Mouse (Mus musculus): ENCODE measurements around the gene St6galnac3.

Gene St6galnac3

DNA sequence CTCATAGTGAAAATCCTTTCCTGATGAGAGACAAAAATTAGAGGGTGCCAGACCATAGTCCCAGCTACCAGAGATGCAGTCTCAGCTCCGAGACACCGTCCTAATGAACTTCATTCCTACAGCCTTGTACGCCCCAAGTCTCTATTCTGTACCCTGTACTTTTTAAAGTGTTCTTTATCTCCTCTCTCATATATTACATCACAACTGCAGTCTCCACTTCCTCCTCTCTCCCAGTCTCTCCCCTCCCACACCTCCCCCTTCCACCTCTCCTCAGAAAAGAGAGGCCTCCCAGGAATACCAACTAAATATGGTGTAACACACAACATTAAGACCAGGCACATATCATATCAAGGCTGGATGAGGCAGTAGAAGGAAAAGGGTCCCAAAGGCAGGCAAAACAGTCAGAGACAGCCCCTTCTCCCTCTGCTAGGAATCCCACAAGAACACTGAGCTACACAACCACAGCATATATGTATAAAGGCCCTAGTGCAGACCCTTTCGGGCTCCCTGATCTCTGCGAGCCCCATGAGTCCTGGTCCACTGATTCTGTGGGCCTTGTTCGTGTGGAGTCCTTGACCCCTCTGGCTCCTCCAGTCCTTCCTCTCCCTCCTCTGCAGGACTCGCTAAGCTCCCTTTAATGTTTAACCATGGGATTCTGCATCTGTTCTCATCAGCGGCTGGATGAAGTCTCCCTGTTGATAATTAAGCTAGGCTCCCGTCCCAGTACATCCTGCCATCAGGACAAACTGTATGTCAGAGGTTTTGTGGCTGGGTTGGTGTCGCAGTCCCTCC is 502.2 kb downstream of the St6galnac3 start:
- DNase-seq (ENCODE audit: low spot score in 2 of 2), result no peak

DNA sequence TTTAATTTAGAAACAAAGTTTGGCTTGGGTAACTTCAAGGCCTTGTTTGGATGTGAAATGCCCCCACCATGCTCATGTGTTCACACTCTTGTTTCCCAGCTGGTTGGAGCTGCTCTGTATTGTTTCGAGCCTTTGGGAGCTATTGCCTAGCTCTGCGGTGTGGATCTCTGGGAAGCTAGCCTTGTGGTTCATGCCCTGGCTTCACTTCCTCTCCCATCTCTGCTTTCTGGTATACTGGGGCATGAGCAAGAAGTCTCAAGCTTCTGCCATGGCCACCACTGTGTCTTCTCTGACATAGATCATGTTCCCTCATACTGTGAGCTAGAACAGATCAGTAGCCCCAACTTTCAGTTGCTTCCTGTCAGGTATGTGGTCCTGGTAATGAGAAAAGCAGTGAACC is 505.6 kb downstream of the St6galnac3 start:
- DNase-seq (ENCODE audit: low spot score in 2 of 2), result no peak

DNA sequence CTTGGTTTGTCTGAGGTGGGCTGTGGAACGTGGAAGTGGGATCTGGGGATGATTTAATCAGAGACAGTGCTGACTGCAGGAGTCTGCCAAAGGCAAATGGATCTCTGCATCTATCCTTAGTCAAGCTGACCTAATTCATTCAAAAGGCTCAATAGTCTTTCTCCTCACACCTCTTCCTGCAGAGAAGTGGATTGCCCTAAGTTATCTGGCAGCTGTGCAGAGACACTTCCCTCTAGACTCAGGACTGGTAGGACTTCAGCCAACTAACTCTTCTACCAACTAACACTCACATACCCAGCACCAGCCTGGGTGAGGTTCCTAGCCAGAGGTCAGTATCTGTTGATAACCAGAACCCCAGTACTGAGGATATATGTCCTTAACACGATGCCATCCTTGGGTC is 516.8 kb downstream of the St6galnac3 start:
- DNase-seq (ENCODE audit: low spot score in 2 of 2), result no peak

- no peak for DNase-seq (ENCODE audit: low spot score in 2 of 2)
These were observed 520.9 kb downstream of the St6galnac3 start for GRCm38 (mm10) chr3:153204046-153204445.

DNA sequence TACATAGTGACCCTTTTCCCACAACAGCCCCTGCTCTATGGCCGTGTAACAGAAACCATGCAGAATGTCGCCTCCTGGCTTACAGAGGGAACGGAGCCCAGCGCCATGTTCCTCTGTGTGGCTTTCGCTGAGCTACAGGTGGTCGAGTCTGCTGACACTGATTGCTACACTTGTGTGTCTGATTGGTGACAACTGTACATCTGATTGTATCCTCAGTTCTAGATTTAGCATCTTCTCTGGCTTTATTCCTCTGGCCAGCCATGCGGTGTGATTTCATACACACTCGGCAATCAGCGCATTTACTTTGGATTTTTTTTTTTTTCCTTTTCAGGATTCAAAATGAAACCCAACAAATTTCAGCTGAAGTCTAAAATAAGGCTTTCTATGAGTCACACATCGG is 523.1 kb downstream of the St6galnac3 start:
- no peak for DNase-seq (ENCODE audit: low spot score in 2 of 2)

- DNase-seq (ENCODE audit: low spot score in 2 of 2), result no peak
These were observed 524.2 kb downstream of the St6galnac3 start for GRCm38 (mm10) chr3:153200801-153201200.

- no peak for DNase-seq (ENCODE audit: low spot score in 2 of 2)
These were observed 524.9 kb downstream of the St6galnac3 start for GRCm38 (mm10) chr3:153200076-153200475.

GRCm38 (mm10) chr3:153199251-153199650 is 525.7 kb downstream of the St6galnac3 start:
- DNase-seq (ENCODE audit: low spot score in 2 of 2), result no peak

DNA sequence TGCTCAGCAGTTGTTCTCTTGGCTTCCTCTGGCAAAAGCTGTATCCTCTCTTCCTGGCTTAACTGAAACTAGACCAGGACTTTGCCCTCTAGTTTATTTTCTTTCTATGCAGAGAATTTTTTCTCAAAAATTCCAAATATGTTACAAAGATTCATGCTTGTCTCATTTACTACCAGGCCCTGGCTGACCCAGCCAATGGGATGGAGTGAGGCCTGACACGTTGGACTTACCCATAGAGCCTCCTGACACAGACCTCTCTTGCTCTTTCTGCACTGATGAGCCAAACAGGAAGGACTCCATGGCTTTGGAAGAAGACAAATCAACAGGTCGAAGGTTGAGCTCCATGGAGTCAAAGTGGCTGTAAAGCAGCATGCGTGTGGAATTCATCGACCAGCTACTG is 526.5 kb downstream of the St6galnac3 start:
- no peak for DNase-seq (ENCODE audit: low spot score in 2 of 2)

GRCm38 (mm10) chr3:153193025-153193424 is 531.9 kb downstream of the St6galnac3 start:
- no peak for DNase-seq (ENCODE audit: low spot score in 2 of 2)

DNA sequence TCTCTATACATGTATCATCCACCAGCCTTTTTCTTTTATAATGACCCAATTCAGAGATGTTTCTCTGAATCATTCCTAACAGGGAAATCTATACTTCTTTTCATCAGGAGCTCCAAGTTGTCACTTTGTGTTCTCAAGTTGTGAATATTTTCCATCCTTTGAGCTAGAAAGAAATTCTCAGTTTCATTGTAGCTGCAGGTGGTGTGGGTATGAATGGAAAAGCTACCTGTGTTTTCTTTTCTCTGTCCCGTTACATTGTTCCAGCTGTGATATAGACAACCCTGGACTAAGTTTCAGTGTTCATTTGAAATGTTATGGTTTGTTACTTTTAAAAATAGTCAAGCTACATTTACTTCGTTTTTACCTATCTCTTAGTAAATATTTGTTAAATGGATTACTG is 534.2 kb downstream of the St6galnac3 start:
- no peak for DNase-seq (ENCODE audit: low spot score in 2 of 2)

DNA sequence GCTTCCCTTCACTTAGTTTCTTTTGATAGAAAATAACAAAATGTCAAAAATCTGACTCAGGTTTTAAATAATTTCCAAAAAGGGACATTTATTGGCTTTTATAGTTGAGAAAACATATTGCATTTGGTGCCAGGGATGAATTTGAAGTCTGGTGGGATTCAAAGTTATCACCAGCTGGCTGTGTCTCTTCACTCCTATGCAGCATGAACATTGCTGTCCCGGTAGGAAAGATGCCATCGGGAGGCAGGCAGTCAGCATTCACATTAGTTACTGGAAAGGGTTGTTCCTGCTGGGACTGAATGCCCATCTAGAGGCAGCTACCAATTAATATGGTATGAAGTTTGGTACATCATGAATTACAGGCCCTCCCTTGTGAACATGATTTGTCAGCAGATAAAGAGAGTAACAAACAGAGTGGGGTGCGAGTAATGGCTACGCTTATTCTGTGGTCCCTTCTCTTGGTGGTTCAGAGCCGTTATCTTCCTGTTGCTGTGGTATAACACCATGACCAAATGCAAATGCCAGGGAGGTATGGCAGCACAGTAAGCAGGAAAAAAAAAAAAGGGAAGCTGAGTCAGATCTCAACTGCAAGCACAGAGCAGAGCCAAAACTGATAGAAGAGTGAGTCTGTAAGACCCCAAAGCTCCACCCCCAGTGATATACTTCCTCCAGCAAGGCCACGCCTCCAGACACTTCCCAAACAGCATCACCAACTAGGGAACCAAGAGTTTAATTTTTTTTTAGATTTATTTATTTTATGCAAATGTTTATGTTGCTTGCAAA is 535.1 kb downstream of the St6galnac3 start:
- no peak for DNase-seq (ENCODE audit: low spot score in 2 of 2)

DNA sequence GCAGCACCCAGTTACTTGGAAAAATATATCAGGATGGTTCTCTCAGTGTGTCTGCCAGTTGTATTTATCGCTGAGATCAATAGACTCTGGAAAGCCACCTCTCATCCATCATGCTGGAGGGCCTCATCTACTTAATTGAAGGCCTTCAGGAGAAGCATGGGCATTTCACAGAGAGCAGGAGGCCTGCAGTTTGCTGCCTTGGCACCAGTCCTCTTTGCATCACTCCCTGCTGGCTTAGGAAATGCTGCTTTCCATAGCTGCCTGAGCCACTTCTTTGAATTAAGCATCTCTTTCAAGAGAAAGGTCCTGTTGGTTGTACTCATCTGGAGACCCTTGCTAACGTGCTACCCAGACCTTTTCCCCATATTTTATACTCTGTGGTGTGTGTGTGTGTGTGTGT is 536.8 kb downstream of the St6galnac3 start:
- no peak for DNase-seq (ENCODE audit: low spot score in 2 of 2)

GRCm38 (mm10) chr3:153185117-153185516 is 539.9 kb downstream of the St6galnac3 start:
- DNase-seq (ENCODE audit: low spot score in 2 of 2), result no peak

DNA sequence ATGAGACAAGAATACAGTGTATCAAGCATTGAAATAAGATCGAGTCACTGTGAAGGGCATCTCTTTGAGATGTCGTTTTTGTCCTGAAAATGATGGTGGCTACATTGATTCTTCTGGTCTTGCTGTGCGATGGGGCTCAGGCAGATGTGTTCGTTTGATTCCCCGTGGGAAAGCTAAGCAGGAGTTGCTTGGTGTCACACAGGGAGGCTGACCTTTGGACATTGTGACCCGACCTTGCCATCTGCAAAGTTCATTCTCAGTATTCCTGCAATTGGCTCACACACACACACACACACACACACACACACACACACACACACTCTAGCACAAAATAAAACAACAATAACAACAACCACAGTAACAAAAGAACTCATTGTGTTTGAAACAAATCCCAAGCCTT is 543.7 kb downstream of the St6galnac3 start:
- no peak for DNase-seq (ENCODE audit: low spot score in 2 of 2)

- DNase-seq (ENCODE audit: low spot score in 2 of 2), result no peak
These were observed 548.2 kb downstream of the St6galnac3 start for GRCm38 (mm10) chr3:153176749-153177148.

DNA sequence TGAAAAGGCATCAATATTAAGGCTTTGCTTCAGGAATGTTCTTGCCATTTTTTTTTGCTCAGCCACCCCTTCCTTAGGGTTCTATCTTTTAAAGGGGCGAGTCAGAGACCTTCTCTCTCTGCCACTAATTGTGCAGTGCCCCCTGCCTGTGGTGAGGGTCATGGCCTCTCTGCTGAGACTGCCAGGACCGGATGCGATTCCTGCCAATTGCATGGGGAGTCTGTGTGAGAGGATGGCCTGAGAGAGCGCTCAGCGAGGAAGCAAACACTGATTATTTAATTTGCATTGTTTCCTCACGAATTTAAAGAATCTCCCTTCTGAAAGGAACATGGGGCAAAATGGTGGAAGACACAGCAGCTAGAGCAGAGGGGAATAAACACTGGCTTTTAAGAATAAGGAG is 548.6 kb downstream of the St6galnac3 start:
- DNase-seq (ENCODE audit: low spot score in 2 of 2), result no peak

- no peak for DNase-seq (ENCODE audit: low spot score in 2 of 2)
These were observed 550.5 kb downstream of the St6galnac3 start for GRCm38 (mm10) chr3:153174336-153175033.

DNA sequence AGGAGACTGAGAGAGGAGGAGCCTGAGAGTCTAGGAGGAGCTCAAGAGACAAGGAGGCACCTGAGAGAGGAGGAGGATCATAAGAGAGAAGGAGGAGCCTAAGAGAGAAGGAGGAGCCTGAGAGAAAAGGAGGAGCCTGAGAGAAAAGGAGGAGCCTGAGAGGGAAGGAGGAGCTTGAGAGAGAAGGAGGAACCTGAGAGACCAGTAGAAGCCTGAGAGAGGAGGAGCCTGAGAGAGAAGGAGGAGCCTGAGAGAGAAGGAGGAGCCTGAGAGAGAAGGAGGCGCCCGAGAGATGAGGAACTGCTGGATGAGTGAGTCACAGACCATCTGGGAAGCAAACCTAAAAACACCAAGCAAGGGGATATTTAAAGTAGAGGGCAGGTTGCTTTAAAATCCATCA is 551.4 kb downstream of the St6galnac3 start:
- DNase-seq (ENCODE audit: low spot score in 2 of 2), result no peak

- no peak for DNase-seq (ENCODE audit: low spot score in 2 of 2)
These were observed 554.8 kb downstream of the St6galnac3 start for GRCm38 (mm10) chr3:153170146-153170545.

- no peak for DNase-seq (ENCODE audit: low spot score in 2 of 2)
These were observed 555.2 kb downstream of the St6galnac3 start for GRCm38 (mm10) chr3:153169744-153170143.

DNA sequence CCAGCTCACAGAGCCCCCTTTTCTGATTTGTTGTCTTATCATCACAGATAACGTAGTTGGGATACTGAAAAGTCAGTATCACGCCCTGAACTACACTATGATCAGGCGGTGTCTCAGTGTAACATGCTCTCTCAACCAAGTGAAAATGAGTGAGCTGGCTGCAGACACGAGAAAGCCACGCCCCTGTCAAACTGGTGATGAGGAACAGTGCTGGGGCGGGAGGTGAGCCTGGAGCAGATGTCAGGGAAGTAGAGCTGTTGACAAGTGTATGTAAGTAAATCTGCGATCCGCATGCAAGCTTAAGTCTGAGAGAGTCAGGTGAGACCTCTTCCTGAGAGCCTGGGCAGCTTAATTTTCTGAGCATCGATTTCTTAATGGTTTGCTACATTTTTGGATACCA is 563.3 kb downstream of the St6galnac3 start:
- DNase-seq (ENCODE audit: low spot score in 2 of 2), result no peak

GRCm38 (mm10) chr3:153160683-153161082 is 564.3 kb downstream of the St6galnac3 start:
- no peak for DNase-seq (ENCODE audit: low spot score in 2 of 2)

Measured in thymus, postnatal 10 days (tissue).